Mouse (Mus musculus) limb, embryonic 14.5 days (tissue): ENCODE data around the gene Iqsec1. TPM values are rescaled to one million over a fixed set of nuclear protein-coding genes. Genes with fewer than 3 reads are reported as not detected.

ENCODE experiments used
- ATAC-seq: fragments of 200-750 bp; cut with Nextera tagmentation; 2 replicates; pipeline ENCODE4 v1.8.0; 2017; ENCODE audit warnings: low read depth, moderate number of reproducible peaks, moderate TSS enrichment; ENCODE audit not compliant: low FRiP score
- DNase-seq: peaks from one replicate; pipeline ENCODE4 v3.0.0-alpha.2; 2015; ENCODE audit warnings: low spot score
- H3K27ac ChIP-seq: fragments of 300-500 bp; sonication (generic); replicated peaks from 2 replicates; pipeline ENCODE4 v1.5.1; 2014; ENCODE audit warnings: low read depth, mild to moderate bottlenecking, low read length, moderate library complexity, mixed read lengths
- H3K27me3 ChIP-seq: fragments of 300-500 bp; sonication (generic); 2 replicates; pipeline ENCODE4 v1.6.1; 2014; ENCODE audit warnings: low read length, mixed read lengths; ENCODE audit not compliant: control insufficient read depth, insufficient read depth
- H3K36me3 ChIP-seq: fragments of 300-500 bp; sonication (generic); 2 replicates; pipeline ENCODE4 v1.6.1; 2014; ENCODE audit warnings: mild to moderate bottlenecking, low read length, moderate library complexity, mixed read lengths; ENCODE audit not compliant: control insufficient read depth, insufficient read depth
- H3K4me1 ChIP-seq: fragments of 300-500 bp; sonication (generic); 2 replicates; pipeline ENCODE4 v1.6.1; 2014; ENCODE audit warnings: antibody characterized with exemption, low read length, mixed read lengths; ENCODE audit not compliant: control insufficient read depth, insufficient read depth
- H3K4me2 ChIP-seq: fragments of 300-500 bp; sonication (generic); replicated peaks from 2 replicates; pipeline ENCODE4 v1.6.1; 2014; ENCODE audit warnings: low read depth, mild to moderate bottlenecking, low read length, moderate library complexity; ENCODE audit not compliant: severe bottlenecking
- H3K4me3 ChIP-seq: fragments of 300-500 bp; sonication (generic); replicated peaks from 2 replicates; pipeline ENCODE4 v1.5.1; 2014; ENCODE audit warnings: low read length
- H3K9ac ChIP-seq: fragments of 300-500 bp; sonication (generic); 2 replicates; pipeline ENCODE4 v1.6.1; 2014; ENCODE audit warnings: mild to moderate bottlenecking, low read depth, low read length, moderate library complexity; ENCODE audit not compliant: severe bottlenecking
- H3K9me3 ChIP-seq: fragments of 300-500 bp; sonication (generic); 2 replicates; pipeline ENCODE4 v1.6.1; 2016; ENCODE audit warnings: low read length; ENCODE audit not compliant: control insufficient read depth
- POLR2A ChIP-seq: fragments of 200-500 bp; IDR thresholded peaks from 2 replicates; pipeline ENCODE4 v1.8.0; 2012; ENCODE audit warnings: inconsistent platforms, mild to moderate bottlenecking, moderate library complexity, borderline replicate concordance; ENCODE audit not compliant: insufficient read depth, insufficient read length; ENCODE audit errors: extremely low read depth
- WGBS: fragments of 180-500 bp; shearing (Covaris S2); extraction: QIAGEN DNeasy Blood & Tissue Kit; methylation state at CpG from one replicate; pipeline ENCODE4 v1.1.7; 2014; 5-methylcytosine and 5-hydroxymethylcytosine counted together
- polyA plus RNA-seq, 2 experiments: library from polyadenylated mRNA; depleted of rRNA in 1 of 2; stranded (reverse) in 1 of 2; unstranded in 1 of 2; fragments of >200 nt; fragmentation: Nextera tagmentation in 1 of 2; extraction: Ambion mirVana in 1 of 2; gene quantifications; 2 replicates each; pipeline versions ENCODE4 v1.2.1 to v1.2.3; 2012 to 2014

The Iqsec1 gene
- polyA plus RNA-seq, 2 experiments = 17.3 to 58.2 TPM

GRCm38 (mm10) chr6:90630427-90630826 is 358.1 kb downstream of the Iqsec1 start:
- ATAC-seq = no peak
- no peak for TF ChIP-seq POLR2A
- WGBS = 89% methylated on average over 7 of the region's 7 CpGs

GRCm38 (mm10) chr6:90629506-90629905 is 359.0 kb downstream of the Iqsec1 start:
- no peak overlapping the region for H3K4me3 ChIP-seq
- H3K27ac ChIP-seq = no peak overlapping the region
- no peak overlapping the region for H3K4me2 ChIP-seq
- no peaks in the 10 kb centered on the region for H3K27me3 ChIP-seq
- no peak for TF ChIP-seq POLR2A
- ATAC-seq (no peak), DNase-seq (no peak)
- H3K36me3 ChIP-seq = no peaks in the 10 kb centered on the region
- no peaks in the 10 kb centered on the region for H3K4me1 ChIP-seq
- WGBS = 81% methylated on average over 6 of the region's 6 CpGs
- H3K9ac ChIP-seq = no peak overlapping the region
- H3K9me3 ChIP-seq = no peaks in the 10 kb centered on the region

More at GRCm38 (mm10) chr6:90630427-90630826, 358.1 kb downstream of the Iqsec1 start:
- Histone ChIP-seq H3K4me2 (no peak overlapping the region), H3K27ac (no peak overlapping the region), H3K4me1 (no peaks in the 10 kb centered on the region), H3K36me3 (no peaks in the 10 kb centered on the region), H3K27me3 (no peaks in the 10 kb centered on the region), H3K9ac (no peak overlapping the region), H3K9me3 (no peaks in the 10 kb centered on the region), H3K4me3 (no peak overlapping the region)
- no peak for DNase-seq

GRCm38 (mm10) chr6:90627556-90627955 is 360.9 kb downstream of the Iqsec1 start:
- DNase-seq = no peak
- WGBS = 76% methylated on average over 4 of the region's 4 CpGs
- H3K9me3 ChIP-seq = no peaks in the 10 kb centered on the region
- no peak for ATAC-seq
- no peak for TF ChIP-seq POLR2A
- no peak overlapping the region for H3K4me3 ChIP-seq
- H3K27me3 ChIP-seq = no peaks in the 10 kb centered on the region
- no peak overlapping the region for H3K4me2 ChIP-seq
- H3K36me3 ChIP-seq = no peaks in the 10 kb centered on the region
- no peak overlapping the region for H3K27ac ChIP-seq
- no peak overlapping the region for H3K9ac ChIP-seq
- no peaks in the 10 kb centered on the region for H3K4me1 ChIP-seq

GRCm38 (mm10) chr6:90625207-90625994 is 363.1 kb downstream of the Iqsec1 start:
- Histone ChIP-seq H3K36me3 (no peaks in the 10 kb centered on the region), H3K27me3 (no peaks in the 10 kb centered on the region), H3K9me3 (no peaks in the 10 kb centered on the region), H3K4me2 (no peak overlapping the region), H3K9ac (no peak overlapping the region), H3K4me3 (no peak overlapping the region), H3K27ac (no peak overlapping the region), H3K4me1 (no peaks in the 10 kb centered on the region)
- 75% methylated on average over 7 of the region's 7 CpGs for WGBS
- DNase-seq (no peak), ATAC-seq (no peak)
- TF ChIP-seq POLR2A = no peak

GRCm38 (mm10) chr6:90624733-90625132 is 363.8 kb downstream of the Iqsec1 start:
- ATAC-seq = no peak
- Histone ChIP-seq H3K4me1 (no peaks in the 10 kb centered on the region), H3K4me2 (no peak overlapping the region), H3K36me3 (no peaks in the 10 kb centered on the region), H3K27me3 (no peaks in the 10 kb centered on the region), H3K9ac (no peak overlapping the region), H3K27ac (no peak overlapping the region), H3K4me3 (no peak overlapping the region), H3K9me3 (no peaks in the 10 kb centered on the region)
- 72% methylated on average over 11 of the region's 11 CpGs for WGBS
- no peak for DNase-seq
- TF ChIP-seq POLR2A = no peak
